Mouse (Mus musculus) cerebellum, adult 2 months (tissue): ENCODE data around the gene Sept8.
"Not testable (repeated sequence)": the region's sequence is repeated elsewhere in the genome, so short reads cannot be mapped to it uniquely, and the experiment has no call there.

Experiments
- CTCF ChIP-seq: fragments of 200-500 bp; IDR thresholded peaks from 2 replicates; pipeline ENCODE4 v1.5.1; 2011; ENCODE audit warnings: low read depth, mild to moderate bottlenecking, control low read depth, low read length, moderate library complexity, borderline replicate concordance; ENCODE audit not compliant: insufficient read depth
- POLR2A ChIP-seq: fragments of 200-500 bp; IDR thresholded peaks from 2 replicates; pipeline ENCODE4 v1.6.1; 2011; ENCODE audit warnings: low read length, control low read depth, borderline replicate concordance; ENCODE audit not compliant: insufficient read depth

- TF ChIP-seq POLR2A, CTCF: not testable (repeated sequence)
These were observed 40.9 kb downstream of the Sept8 start for GRCm38 (mm10) chr11:53559980-53560379.
